Mouse (Mus musculus): ENCODE data around the gene Zfp628. TPM values are rescaled to one million over a fixed set of nuclear protein-coding genes. Genes with fewer than 3 reads are reported as not detected.

Gene Zfp628
- polyA plus RNA-seq (2015; fragmentation: Nextera tagmentation; extraction: Ambion mirVana): 1.8 and 2.0 TPM in 2 replicates

GRCm38 (mm10) chr7:4915007-4915665 is at the start of gene Zfp628:
Gene Zfp628 (plus strand): TSS chr7:4915217.

GRCm38 (mm10) chr7:4870133-4870532 is 44.9 kb upstream of the Zfp628 start, which contains the start of gene Isoc2b:
Gene Isoc2b (minus strand): TSS chr7:4870258.

GRCm38 (mm10) chr7:4876753-4877221 is 38.2 kb upstream of the Zfp628 start, which contains the start of gene Isoc2a:
Gene Isoc2a (plus strand): TSS chr7:4877153.

GRCm38 (mm10) chr7:4906466-4906950 is 8.5 kb upstream of the Zfp628 start, which contains the start of gene Gm36210:
Gene Gm36210 (minus strand): TSS chr7:4906516.

DNA sequence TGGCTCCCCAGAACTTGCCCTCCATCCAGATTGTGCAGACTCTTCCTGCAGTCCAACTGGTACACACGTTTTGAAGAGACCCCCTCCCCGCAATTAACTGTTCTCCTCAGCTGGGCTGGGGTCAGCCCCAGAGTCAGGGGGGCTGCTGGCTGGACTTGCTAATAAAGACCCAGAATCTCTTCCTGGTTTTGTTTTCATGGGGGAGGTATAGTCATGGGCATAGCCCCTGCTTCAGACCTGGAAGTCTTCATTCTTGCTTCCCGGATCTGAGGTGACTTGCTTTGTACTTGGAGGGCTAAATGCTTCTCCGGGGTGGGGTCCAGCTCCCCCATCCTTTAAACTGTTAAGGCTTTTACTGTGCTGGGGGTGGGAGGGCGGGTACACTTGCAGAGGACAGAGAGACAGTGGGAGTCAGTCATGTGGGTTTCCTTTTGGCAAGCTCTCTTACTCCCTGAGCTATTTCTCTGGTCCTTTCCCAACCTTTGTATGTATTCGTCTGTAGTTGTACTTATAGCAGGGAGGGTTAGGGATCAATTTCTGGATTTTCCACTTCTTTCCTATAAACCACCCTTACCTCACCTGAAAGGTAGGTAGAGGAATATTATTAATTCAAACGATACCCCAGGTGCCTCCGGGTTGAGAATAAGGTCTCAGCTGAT is 6.9 kb downstream of the Zfp628 start, which contains the start of gene Nat14:
Gene Nat14, plus strand, starts transcription at position 205 of the 659 bp plus-strand sequence.

DNA sequence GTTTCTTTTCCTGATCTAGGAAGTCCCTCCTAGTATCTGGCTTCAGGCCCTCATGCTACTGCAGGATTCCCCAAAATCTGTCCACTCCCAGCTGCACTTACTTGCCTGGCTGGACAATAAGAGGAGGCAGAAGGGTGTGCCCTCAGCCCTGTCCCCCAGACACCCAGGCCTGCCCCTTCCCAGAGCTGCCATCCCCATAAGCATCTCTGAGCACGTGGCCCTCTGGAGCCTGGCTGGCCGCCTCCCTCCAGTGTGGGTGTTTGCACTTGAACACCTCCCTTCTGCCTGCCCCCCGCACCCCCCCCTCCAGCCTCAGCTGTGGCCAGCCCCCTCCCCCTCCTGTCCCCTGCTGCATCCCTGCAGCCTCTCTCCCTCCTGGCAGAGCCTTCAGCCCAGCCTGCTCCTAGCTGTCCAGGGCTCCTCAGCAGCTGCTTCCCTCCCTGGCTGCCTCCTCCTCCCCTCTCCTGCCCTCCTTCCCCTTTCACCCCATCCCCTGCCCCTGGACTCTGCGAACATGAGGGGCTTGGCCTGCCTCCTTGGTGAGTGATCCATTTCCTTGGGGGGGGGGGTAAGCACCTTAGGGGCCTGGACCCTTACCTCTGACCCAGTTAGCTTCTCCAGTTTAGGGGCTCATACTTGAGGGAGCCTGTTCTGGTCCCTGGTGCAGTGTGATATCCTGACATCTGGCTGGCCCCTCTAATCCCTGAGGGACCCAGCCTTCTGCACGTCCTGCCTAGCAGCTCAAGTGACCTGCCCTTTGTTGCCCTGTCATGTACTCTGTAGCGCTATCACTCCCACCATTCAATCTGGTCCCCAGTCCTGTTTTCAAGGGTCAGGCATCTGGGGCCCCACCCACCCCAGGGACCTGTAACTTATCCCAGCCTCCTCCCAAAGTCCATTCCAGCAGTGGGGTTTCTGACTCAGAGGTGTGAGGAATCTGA is 10.7 kb downstream of the Zfp628 start, which contains the start of gene Ssc5d:
Gene Ssc5d, plus strand, starts transcription at position 345 of the 941 bp plus-strand sequence.

DNA sequence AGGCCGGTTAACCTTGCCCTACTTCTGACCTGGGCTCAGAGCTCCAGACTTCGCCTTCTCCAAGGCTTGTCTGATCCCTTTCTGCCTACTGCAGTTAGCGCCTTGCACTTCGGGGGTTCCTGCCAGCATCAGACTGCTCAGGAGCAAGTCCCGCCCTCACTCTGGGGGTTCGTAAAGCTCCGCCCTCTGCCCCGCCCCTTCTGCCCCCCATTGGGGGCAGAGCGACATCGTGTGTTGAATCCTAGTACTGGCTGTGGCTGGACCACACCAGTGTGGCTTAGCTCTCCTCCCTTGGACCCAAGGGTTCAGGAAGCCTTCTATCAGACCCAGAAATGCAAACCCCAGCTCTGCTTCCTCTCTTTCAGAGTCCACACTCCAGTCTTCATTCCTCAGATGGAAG is 49.3 kb downstream of the Zfp628 start, which contains the start of gene Sbk2:
Gene Sbk2, minus strand, starts transcription at position 135 of the 400 bp plus-strand sequence.

GRCm38 (mm10) chr7:4971068-4971467 is 56.1 kb downstream of the Zfp628 start, which contains the start of gene Sbk3:
Gene Sbk3 (minus strand): TSS chr7:4971168.

Other genes with a start within 250 kb of the Zfp628 start
- 41.2 and 49.2 TPM in 2 replicates for gene Hspbp1, start 230.1 kb upstream of the Zfp628 start, polyA plus RNA-seq (2015; fragmentation: Nextera tagmentation; extraction: Ambion mirVana)
- gene Brsk1, start 224.6 kb upstream of the Zfp628 start, polyA plus RNA-seq (2015; fragmentation: Nextera tagmentation; extraction: Ambion mirVana): 0.23 and 0.39 TPM in 2 replicates
- 0.07 TPM in 1 of 2 replicates, not detected in the other for gene Tmem150b, start 190.0 kb upstream of the Zfp628 start, polyA plus RNA-seq (2015; fragmentation: Nextera tagmentation; extraction: Ambion mirVana)
- gene Kmt5c, start 175.1 kb upstream of the Zfp628 start, polyA plus RNA-seq (2015; fragmentation: Nextera tagmentation; extraction: Ambion mirVana): 22.4 and 24.9 TPM in 2 replicates
- gene Cox6b2, start 162.1 kb upstream of the Zfp628 start, polyA plus RNA-seq (2015; fragmentation: Nextera tagmentation; extraction: Ambion mirVana): 18.6 and 22.1 TPM in 2 replicates
- not detected in 2 replicates for gene Fam71e2, start 143.9 kb upstream of the Zfp628 start, polyA plus RNA-seq (2015; fragmentation: Nextera tagmentation; extraction: Ambion mirVana)
- 0.09 TPM in 1 of 2 replicates, not detected in the other for gene Il11, start 132.4 kb upstream of the Zfp628 start, polyA plus RNA-seq (2015; fragmentation: Nextera tagmentation; extraction: Ambion mirVana)
- not detected in 2 replicates for gene Tmem190, start 132.3 kb upstream of the Zfp628 start, polyA plus RNA-seq (2015; fragmentation: Nextera tagmentation; extraction: Ambion mirVana)
- gene Tmem238, start 125.6 kb upstream of the Zfp628 start, polyA plus RNA-seq (2015; fragmentation: Nextera tagmentation; extraction: Ambion mirVana): 8.2 and 8.9 TPM in 2 replicates
- gene Rpl28, start 122.3 kb upstream of the Zfp628 start, polyA plus RNA-seq (2015; fragmentation: Nextera tagmentation; extraction: Ambion mirVana): 262 and 278 TPM in 2 replicates
- gene Ube2s, start 102.6 kb upstream of the Zfp628 start, polyA plus RNA-seq (2015; fragmentation: Nextera tagmentation; extraction: Ambion mirVana): 106 and 115 TPM in 2 replicates
- not detected in 2 replicates for gene Shisa7, start 70.5 kb upstream of the Zfp628 start, polyA plus RNA-seq (2015; fragmentation: Nextera tagmentation; extraction: Ambion mirVana)
- 3.2 and 8.0 TPM in 2 replicates for gene Isoc2b, start 45.0 kb upstream of the Zfp628 start, polyA plus RNA-seq (2015; fragmentation: Nextera tagmentation; extraction: Ambion mirVana)
- gene Isoc2a, start 38.1 kb upstream of the Zfp628 start, polyA plus RNA-seq (2015; fragmentation: Nextera tagmentation; extraction: Ambion mirVana): 0.87 and 1.4 TPM in 2 replicates
- 0.10 TPM in 1 of 2 replicates, not detected in the other for gene Gm36210, start 8.7 kb upstream of the Zfp628 start, polyA plus RNA-seq (2015; fragmentation: Nextera tagmentation; extraction: Ambion mirVana)
- gene Nat14, start 6.8 kb downstream of the Zfp628 start, polyA plus RNA-seq (2015; fragmentation: Nextera tagmentation; extraction: Ambion mirVana): 0.66 and 1.3 TPM in 2 replicates
- gene Ssc5d, start 10.6 kb downstream of the Zfp628 start, polyA plus RNA-seq (2015; fragmentation: Nextera tagmentation; extraction: Ambion mirVana): 8.7 and 10.2 TPM in 2 replicates
- 6.5 and 8.4 TPM in 2 replicates for gene Sbk2, start 49.2 kb downstream of the Zfp628 start, polyA plus RNA-seq (2015; fragmentation: Nextera tagmentation; extraction: Ambion mirVana)
- gene Sbk3, start 56.0 kb downstream of the Zfp628 start, polyA plus RNA-seq (2015; fragmentation: Nextera tagmentation; extraction: Ambion mirVana): not detected in 2 replicates
- 9.2 and 12.0 TPM in 2 replicates for gene Zfp579, start 80.9 kb downstream of the Zfp628 start, polyA plus RNA-seq (2015; fragmentation: Nextera tagmentation; extraction: Ambion mirVana)
- gene Zfp524, start 99.2 kb downstream of the Zfp628 start, polyA plus RNA-seq (2015; fragmentation: Nextera tagmentation; extraction: Ambion mirVana): 14.0 and 16.9 TPM in 2 replicates
- 16.4 and 17.7 TPM in 2 replicates for gene Fiz1, start 99.5 kb downstream of the Zfp628 start, polyA plus RNA-seq (2015; fragmentation: Nextera tagmentation; extraction: Ambion mirVana)
- 0.17 and 1.3 TPM in 2 replicates for gene Gm44973, start 100.3 kb downstream of the Zfp628 start, polyA plus RNA-seq (2015; fragmentation: Nextera tagmentation; extraction: Ambion mirVana)
- 3.0 and 3.2 TPM in 2 replicates for gene Zfp865, start 105.2 kb downstream of the Zfp628 start, polyA plus RNA-seq (2015; fragmentation: Nextera tagmentation; extraction: Ambion mirVana)
- gene Ccdc106, start 105.3 kb downstream of the Zfp628 start, polyA plus RNA-seq (2015; fragmentation: Nextera tagmentation; extraction: Ambion mirVana): 0.22 and 1.5 TPM in 2 replicates
- gene 4632433K11Rik, start 118.9 kb downstream of the Zfp628 start, polyA plus RNA-seq (2015; fragmentation: Nextera tagmentation; extraction: Ambion mirVana): not detected in 2 replicates
- 6.2 and 7.1 TPM in 2 replicates for gene Zfp784, start 123.2 kb downstream of the Zfp628 start, polyA plus RNA-seq (2015; fragmentation: Nextera tagmentation; extraction: Ambion mirVana)
- 15.9 and 17.3 TPM in 2 replicates for gene Zfp580, start 136.3 kb downstream of the Zfp628 start, polyA plus RNA-seq (2015; fragmentation: Nextera tagmentation; extraction: Ambion mirVana)
- 37.4 and 39.9 TPM in 2 replicates for gene U2af2, start 146.9 kb downstream of the Zfp628 start, polyA plus RNA-seq (2015; fragmentation: Nextera tagmentation; extraction: Ambion mirVana)
- gene Epn1, start 165.0 kb downstream of the Zfp628 start, polyA plus RNA-seq (2015; fragmentation: Nextera tagmentation; extraction: Ambion mirVana): 37.1 and 45.9 TPM in 2 replicates
- not detected in 2 replicates for gene Rfpl4, start 201.7 kb downstream of the Zfp628 start, polyA plus RNA-seq (2015; fragmentation: Nextera tagmentation; extraction: Ambion mirVana)
- 1.1 and 1.8 TPM in 2 replicates for gene Rasl2-9, start 210.7 kb downstream of the Zfp628 start, polyA plus RNA-seq (2015; fragmentation: Nextera tagmentation; extraction: Ambion mirVana)
- not detected in 2 replicates for gene Vmn1r55, start 234.5 kb downstream of the Zfp628 start, polyA plus RNA-seq (2015; fragmentation: Nextera tagmentation; extraction: Ambion mirVana)

Data from skeletal muscle tissue, postnatal 0 days (tissue).